In genomic region chr2:58710234-58710633, GRCm38 (mm10) we compare ENCODE assay signal across 22 mouse cellular contexts.
DNase-seq lines count a peak whose midpoint lies in the region; ATAC-seq lines count a peak whose summit lies in the region.
"Had no signal": no experiment of that assay in that cellular context is flagged by ENCODE, and none has a peak within 500 bp of the region (broad histone marks: within the 10 kb centered on the region; RNA-seq: fewer than 3 reads in every experiment).

No protein-coding gene starts in this region.

- no peak overlapping the region for H3K27ac ChIP-seq in embryonic facial prominence, embryonic 12.5 days
- no peak overlapping the region for H3K27ac ChIP-seq in embryonic facial prominence, embryonic 10.5 days (replicated peaks)
- no peak overlapping the region for H3K27ac ChIP-seq in kidney, embryonic 16.5 days (ENCODE audit: low read length)
- H3K27ac ChIP-seq in neural tube, embryonic 15.5 days (replicated peaks) = no peak overlapping the region
- H3K27ac ChIP-seq: forebrain, embryonic 12.5 days; hindbrain, embryonic 10.5 days; liver, embryonic 14.5 days; midbrain, embryonic 13.5 days; neural tube, embryonic 12.5 days had no signal

- no peak overlapping the region for H3K4me2 ChIP-seq in embryonic facial prominence, embryonic 12.5 days (replicated peaks)
- H3K4me2 ChIP-seq in kidney, embryonic 16.5 days (replicated peaks; ENCODE audit: low read depth, low read length) = no peak overlapping the region
- no peak overlapping the region for H3K4me2 ChIP-seq in neural tube, embryonic 15.5 days
- H3K4me2 ChIP-seq: forebrain, embryonic 12.5 days; midbrain, embryonic 13.5 days; neural tube, embryonic 12.5 days had no signal

- H3K9me3 ChIP-seq in embryonic facial prominence, embryonic 12.5 days = peaks cover 2% of the 10 kb centered on the region; the same call in 1 of the 2 replicates
- no peaks in the 10 kb centered on the region for H3K9me3 ChIP-seq in embryonic facial prominence, embryonic 10.5 days
- no peaks in the 10 kb centered on the region for H3K9me3 ChIP-seq in kidney, embryonic 16.5 days (ENCODE audit: low read length)
- H3K9me3 ChIP-seq in neural tube, embryonic 15.5 days (replicated peaks) = no peaks in the 10 kb centered on the region
- H3K9me3 ChIP-seq: forebrain, embryonic 12.5 days; hindbrain, embryonic 10.5 days; midbrain, embryonic 13.5 days; neural tube, embryonic 12.5 days had no signal

- no peak overlapping the region for H3K9ac ChIP-seq in embryonic facial prominence, embryonic 12.5 days
- H3K9ac ChIP-seq in kidney, embryonic 16.5 days (replicated peaks; ENCODE audit: low read length) = no peak overlapping the region
- H3K9ac ChIP-seq in neural tube, embryonic 15.5 days (replicated peaks) = no peak overlapping the region
- H3K9ac ChIP-seq: forebrain, embryonic 12.5 days; liver, embryonic 14.5 days; midbrain, embryonic 13.5 days; neural tube, embryonic 12.5 days had no signal

- 62% methylated on average over 5 of the region's 5 CpGs for WGBS in embryonic facial prominence, embryonic 12.5 days
- 75% methylated on average over 5 of the region's 5 CpGs for WGBS in embryonic facial prominence, embryonic 10.5 days
- 43% methylated on average over 5 of the region's 5 CpGs for WGBS in kidney, embryonic 16.5 days
- WGBS in neural tube, embryonic 15.5 days = 80% methylated on average over 5 of the region's 5 CpGs

- H3K4me1 ChIP-seq in embryonic facial prominence, embryonic 12.5 days = peaks cover 9% of the 10 kb centered on the region; the same call in 1 of the 2 replicates
- peaks cover 23% of the 10 kb centered on the region for H3K4me1 ChIP-seq in embryonic facial prominence, embryonic 10.5 days
- peaks cover 4% of the 10 kb centered on the region; the same call in 1 of the 2 replicates for H3K4me1 ChIP-seq in kidney, embryonic 16.5 days (ENCODE audit: insufficient read depth, low read length)
- 0 out of 2 replicates have a peak, but pooled peaks cover 3% of the 10 kb centered on the region for H3K4me1 ChIP-seq in neural tube, embryonic 15.5 days
- H3K4me1 ChIP-seq: hindbrain, embryonic 10.5 days; midbrain, embryonic 13.5 days; neural tube, embryonic 12.5 days had no signal

- no peak for DNase-seq in embryonic facial prominence, embryonic 10.5 days (ENCODE audit: low spot score)
- DNase-seq in kidney, adult 8-10 months = no peak
- DNase-seq in neural tube, embryonic 10.5 days (ENCODE audit: extremely low spot score, low spot score) = peak; percentile 5
- DNase-seq in embryo, embryonic 10.5 days (ENCODE audit: low spot score) = no peak
- DNase-seq in left cerebral cortex, postnatal 4 days = no peak
- DNase-seq: adrenal gland, postnatal 14 days; cerebellum, adult 2 months; cerebellum, postnatal 36 days; gastrocnemius, postnatal 25 days; kidney, adult 11 months; kidney, postnatal 25 days; lung, postnatal 14 days had no signal

- H3K4me3 ChIP-seq in embryonic facial prominence, embryonic 12.5 days = no peak overlapping the region
- no peak overlapping the region for H3K4me3 ChIP-seq in embryonic facial prominence, embryonic 10.5 days
- H3K4me3 ChIP-seq in kidney, embryonic 16.5 days (ENCODE audit: low read length) = no peak overlapping the region
- no peak overlapping the region for H3K4me3 ChIP-seq in neural tube, embryonic 15.5 days (replicated peaks)
- H3K4me3 ChIP-seq: erythroblast, embryonic 14.5 days; forebrain, embryonic 12.5 days; hindbrain, embryonic 10.5 days; midbrain, embryonic 13.5 days; neural tube, embryonic 12.5 days had no signal

- H3K27me3 ChIP-seq in embryonic facial prominence, embryonic 12.5 days = no peaks in the 10 kb centered on the region
- H3K27me3 ChIP-seq in embryonic facial prominence, embryonic 10.5 days (replicated peaks; ENCODE audit: low read depth, poor library complexity, severe bottlenecking) = no peaks in the 10 kb centered on the region
- no peaks in the 10 kb centered on the region for H3K27me3 ChIP-seq in kidney, embryonic 16.5 days (ENCODE audit: insufficient read depth, low read length)
- H3K27me3 ChIP-seq in neural tube, embryonic 15.5 days (replicated peaks) = no peaks in the 10 kb centered on the region
- H3K27me3 ChIP-seq: forebrain, embryonic 12.5 days; midbrain, embryonic 13.5 days; neural tube, embryonic 12.5 days had no signal

- intact Hi-C loops in left cerebral cortex, postnatal 4 days (cut with DNase I) = no loop called here

- ATAC-seq in embryonic facial prominence, embryonic 12.5 days (ENCODE audit: insufficient number of reproducible peaks, insufficient read depth, low FRiP score, low TSS enrichment) = peak; percentile 55; the same call in 1 of the 2 replicates
- ATAC-seq in kidney, embryonic 16.5 days (ENCODE audit: low FRiP score, low TSS enrichment) = 0 out of 2 replicates have a peak, but pooled peaks have one; percentile 47
- no peak for ATAC-seq in neural tube, embryonic 15.5 days (ENCODE audit: low FRiP score)
- ATAC-seq: hindbrain, embryonic 16.5 days; midbrain, embryonic 13.5 days had no signal

- no peaks in the 10 kb centered on the region for H3K36me3 ChIP-seq in embryonic facial prominence, embryonic 12.5 days
- H3K36me3 ChIP-seq in embryonic facial prominence, embryonic 10.5 days (replicated peaks) = no peaks in the 10 kb centered on the region
- no peaks in the 10 kb centered on the region for H3K36me3 ChIP-seq in kidney, embryonic 16.5 days (ENCODE audit: insufficient read depth, low read length)
- H3K36me3 ChIP-seq in neural tube, embryonic 15.5 days = no peaks in the 10 kb centered on the region
- H3K36me3 ChIP-seq: forebrain, embryonic 12.5 days; hindbrain, embryonic 10.5 days; midbrain, embryonic 13.5 days; neural tube, embryonic 12.5 days had no signal
